Mouse (Mus musculus) heart, embryonic 11.5 days (tissue): ENCODE data around the gene Fam186a. TPM values are rescaled to one million over a fixed set of nuclear protein-coding genes. Genes with fewer than 3 reads are reported as not detected.
"Not testable (repeated sequence)": the region's sequence is repeated elsewhere in the genome, so short reads cannot be mapped to it uniquely, and the experiment has no call there.

ENCODE experiments used
- ATAC-seq: fragments of 200-750 bp; cut with Nextera tagmentation; replicated peaks from 2 replicates; pipeline ENCODE4 v1.8.0; 2017; ENCODE audit warnings: moderate library complexity; ENCODE audit not compliant: insufficient number of reproducible peaks, low FRiP score, low TSS enrichment
- H3K27ac ChIP-seq: fragments of 300-500 bp; sonication (generic); 2 replicates; pipeline ENCODE4 v1.5.1; 2014; ENCODE audit warnings: mild to moderate bottlenecking, low read depth, low read length
- H3K27me3 ChIP-seq: fragments of 300-500 bp; sonication (generic); 2 replicates; pipeline ENCODE4 v1.6.1; 2014; ENCODE audit warnings: mild to moderate bottlenecking, low read length, mixed read lengths; ENCODE audit not compliant: control insufficient read depth, insufficient read depth
- H3K36me3 ChIP-seq: fragments of 300-500 bp; sonication (generic); 2 replicates; pipeline ENCODE4 v1.6.1; 2014; ENCODE audit warnings: mild to moderate bottlenecking, low read length, moderate library complexity, mixed read lengths; ENCODE audit not compliant: control insufficient read depth, insufficient read depth
- H3K4me1 ChIP-seq: fragments of 300-500 bp; sonication (generic); 2 replicates; pipeline ENCODE4 v1.6.1; 2014; ENCODE audit warnings: low read length; ENCODE audit not compliant: control insufficient read depth, insufficient read depth
- H3K4me2 ChIP-seq: fragments of 300-500 bp; sonication (generic); 2 replicates; pipeline ENCODE4 v1.6.1; 2014; ENCODE audit warnings: mild to moderate bottlenecking, moderate library complexity
- H3K4me3 ChIP-seq: fragments of 300-500 bp; sonication (generic); 2 replicates; pipeline ENCODE4 v1.5.1; 2014; ENCODE audit warnings: low read depth, low read length
- H3K9ac ChIP-seq: fragments of 300-500 bp; sonication (generic); 2 replicates; pipeline ENCODE4 v1.6.1; 2014; ENCODE audit warnings: mild to moderate bottlenecking, low read depth, low read length, moderate library complexity
- H3K9me3 ChIP-seq: fragments of 300-500 bp; sonication (generic); replicated peaks from 2 replicates; pipeline ENCODE4 v1.6.1; 2016; ENCODE audit warnings: low read length; ENCODE audit not compliant: control insufficient read depth
- WGBS: fragments of 180-500 bp; shearing (Covaris S2); extraction: QIAGEN DNeasy Blood & Tissue Kit; methylation state at CpG from one replicate; pipeline ENCODE4 v1.1.7; 2014; ENCODE audit not compliant: insufficient replicate concordance; 5-methylcytosine and 5-hydroxymethylcytosine counted together
- polyA plus RNA-seq: library from polyadenylated mRNA; unstranded; fragments of >200 nt; fragmentation: Nextera tagmentation; extraction: Ambion mirVana; gene quantifications from 2 replicates; pipeline ENCODE4 v1.2.1, GENCODE M21; 2014

Fam186a gene
- polyA plus RNA-seq, 1 experiment from 2014 or later: 0.01 TPM

DNA sequence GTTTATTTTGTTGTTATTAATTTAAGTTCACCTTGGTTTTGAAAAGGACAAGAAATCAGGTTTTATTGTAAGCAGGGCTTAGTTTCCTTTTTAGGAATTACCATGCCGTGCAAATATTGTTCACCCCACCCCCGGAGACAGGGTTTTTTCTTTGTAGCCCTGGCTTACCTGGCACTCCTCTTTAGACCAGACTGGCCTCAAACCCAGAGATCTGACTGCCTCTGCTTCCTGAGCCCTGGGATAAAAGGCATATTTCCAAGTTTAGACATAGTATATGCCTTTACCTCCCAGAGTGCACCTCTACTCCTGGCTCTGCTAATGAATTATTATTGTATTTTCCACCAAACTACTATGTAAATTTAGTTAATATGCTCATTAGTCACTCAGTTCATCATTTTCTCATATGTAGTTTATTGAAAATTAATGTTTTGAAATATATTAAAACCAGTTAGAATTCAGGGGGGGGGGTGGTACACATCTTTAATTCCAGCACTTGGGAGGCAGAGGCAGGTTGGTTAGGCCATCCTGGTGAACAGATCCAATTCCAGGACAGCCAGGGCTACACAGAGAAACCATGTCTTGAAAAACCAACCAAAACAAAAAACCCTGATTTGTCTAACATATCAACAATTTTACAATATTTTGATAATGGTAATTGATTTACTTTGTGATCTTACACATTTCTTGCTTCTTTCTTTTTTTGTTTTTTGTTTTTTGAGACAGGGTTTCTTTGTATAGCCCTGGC, 7.8 kb upstream of the Fam186a start:
- no peak overlapping the region for H3K27ac ChIP-seq
- no peaks in the 10 kb centered on the region for H3K36me3 ChIP-seq
- no peak for ATAC-seq
- H3K4me3 ChIP-seq: no peak overlapping the region
- no peak overlapping the region for H3K9ac ChIP-seq
- peak overlapping the region; percentile 83; the same call in 1 of the 2 replicates for H3K4me2 ChIP-seq
- no peaks in the 10 kb centered on the region for H3K9me3 ChIP-seq
- H3K27me3 ChIP-seq: no peaks in the 10 kb centered on the region
- H3K4me1 ChIP-seq: peaks cover 6% of the 10 kb centered on the region; the same call in 1 of the 2 replicates
- WGBS: 82% methylated on average over 2 of the region's 2 CpGs

DNA sequence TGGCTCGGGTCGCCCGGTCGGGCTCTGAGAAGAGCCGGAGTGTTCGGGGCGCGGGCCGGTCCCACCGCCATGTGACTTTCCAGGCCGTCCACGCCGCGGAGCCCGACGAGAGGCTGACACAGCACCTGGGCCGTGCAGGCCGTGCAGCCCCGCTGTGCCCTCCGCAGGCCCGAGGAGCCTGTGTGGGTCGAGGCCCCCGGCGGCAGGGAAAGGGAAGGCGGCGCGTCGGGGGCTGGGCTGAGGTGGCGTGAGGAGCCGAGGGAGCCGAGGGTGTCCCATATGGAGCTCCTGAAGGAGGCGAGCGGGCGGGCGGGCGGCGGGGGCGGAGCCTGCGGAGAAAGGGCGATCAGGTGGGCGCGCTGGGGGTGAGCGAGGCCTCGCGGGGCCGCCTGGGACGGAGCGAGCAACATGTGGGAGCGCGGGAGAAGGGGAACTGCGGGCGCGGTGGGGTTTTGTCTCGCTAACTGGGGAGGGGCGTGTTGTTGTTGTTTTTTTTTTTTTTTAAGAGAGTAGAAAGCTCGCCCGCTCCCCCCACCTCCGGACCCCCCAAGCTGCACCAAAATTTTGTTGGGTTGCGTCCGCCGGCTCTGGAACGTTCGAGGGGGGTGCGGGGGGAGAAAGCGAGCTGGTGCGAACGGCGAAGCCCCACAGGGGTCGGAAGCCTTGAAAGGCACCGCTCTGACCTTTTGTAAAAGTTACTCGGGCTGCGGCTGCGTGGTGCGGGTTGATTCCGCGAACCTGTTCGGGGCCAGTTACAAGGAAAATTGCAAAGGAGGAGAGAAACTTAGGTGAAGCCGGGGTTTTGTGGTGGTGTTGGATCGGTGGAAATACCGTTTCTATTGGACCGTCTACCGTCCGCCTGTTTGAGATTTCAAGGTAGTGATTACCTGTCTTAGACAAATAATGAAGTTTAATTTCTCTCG, 6.4 kb upstream of the Fam186a start:
- peak overlapping the region; percentile 95 for H3K4me3 ChIP-seq
- H3K27me3 ChIP-seq: no peaks in the 10 kb centered on the region
- H3K36me3 ChIP-seq: no peaks in the 10 kb centered on the region
- ATAC-seq: peak; percentile 82
- peak overlapping the region; percentile 83 for H3K4me2 ChIP-seq
- H3K9ac ChIP-seq: peak overlapping the region; percentile 95
- H3K27ac ChIP-seq: peak overlapping the region; percentile 99
- H3K4me1 ChIP-seq: peaks cover 3% of the 10 kb centered on the region; the same call in 1 of the 2 replicates
- WGBS: under 1% methylated on average over 84 of the region's 84 CpGs
- no peaks in the 10 kb centered on the region for H3K9me3 ChIP-seq

GRCm38 (mm10) chr15:99972361-99972988, 5.6 kb upstream of the Fam186a start:
- Histone ChIP-seq H3K36me3 (no peaks in the 10 kb centered on the region), H3K4me2 (peak overlapping the region; percentile 83), H3K27ac (peak overlapping the region; percentile 99), H3K27me3 (no peaks in the 10 kb centered on the region), H3K9me3 (no peaks in the 10 kb centered on the region), H3K4me1 (peaks cover 3% of the 10 kb centered on the region; the same call in 1 of the 2 replicates), H3K9ac (peak overlapping the region; percentile 95), H3K4me3 (peak overlapping the region; percentile 95)
- WGBS: under 1% methylated on average over 50 of the region's 50 CpGs
- ATAC-seq: peak; percentile 97

GRCm38 (mm10) chr15:99970606-99971005, 3.7 kb upstream of the Fam186a start:
- no peak overlapping the region for H3K27ac ChIP-seq
- H3K36me3 ChIP-seq: no peaks in the 10 kb centered on the region
- peaks cover 3% of the 10 kb centered on the region; the same call in 1 of the 2 replicates for H3K4me1 ChIP-seq
- H3K4me2 ChIP-seq: no peak overlapping the region
- 87% methylated on average over 1 of the region's 1 CpGs for WGBS
- H3K9me3 ChIP-seq: no peaks in the 10 kb centered on the region
- H3K4me3 ChIP-seq: no peak overlapping the region
- no peaks in the 10 kb centered on the region for H3K27me3 ChIP-seq
- no peak for ATAC-seq
- no peak overlapping the region for H3K9ac ChIP-seq

DNA sequence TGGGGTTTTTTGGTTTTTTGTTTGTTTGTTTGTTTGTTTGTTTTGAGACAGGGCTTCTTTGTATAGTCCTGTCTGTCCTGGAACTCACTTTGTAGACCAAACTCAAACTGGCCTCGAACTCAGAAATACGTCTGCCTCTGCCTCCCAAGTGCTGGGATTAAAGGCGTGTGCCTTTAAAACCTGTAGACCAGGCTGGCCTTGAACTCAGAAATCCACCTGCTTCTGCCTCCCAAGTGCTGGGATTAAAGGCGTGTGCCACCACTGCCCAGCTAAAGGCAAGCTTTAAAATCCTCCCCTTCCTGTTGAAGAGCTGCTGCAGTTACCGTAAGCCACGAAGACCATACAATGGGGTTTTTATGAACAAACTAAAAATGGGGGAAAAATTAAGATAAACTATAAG, 2.9 kb upstream of the Fam186a start, which contains the start of gene Larp4:
TSS of gene Larp4 (plus strand) at position 301 of the 400 bp plus-strand sequence.
- H3K4me2 ChIP-seq, H3K4me3 ChIP-seq, H3K36me3 ChIP-seq, H3K4me1 ChIP-seq, H3K27ac ChIP-seq, ATAC-seq, H3K27me3 ChIP-seq, H3K9me3 ChIP-seq, H3K9ac ChIP-seq: not testable (repeated sequence)
- 84% methylated on average over 6 of the region's 6 CpGs for WGBS

- Histone ChIP-seq H3K4me1 (no peaks in the 10 kb centered on the region), H3K9ac (no peak overlapping the region), H3K9me3 (no peaks in the 10 kb centered on the region), H3K4me3 (no peak overlapping the region), H3K27me3 (no peaks in the 10 kb centered on the region), H3K4me2 (no peak overlapping the region), H3K27ac (no peak overlapping the region), H3K36me3 (no peaks in the 10 kb centered on the region)
- WGBS: 85% methylated on average over 8 of the region's 8 CpGs
- ATAC-seq: no peak
Observed at GRCm38 (mm10) chr15:99965103-99965775, 1.6 kb downstream of the Fam186a start.

DNA sequence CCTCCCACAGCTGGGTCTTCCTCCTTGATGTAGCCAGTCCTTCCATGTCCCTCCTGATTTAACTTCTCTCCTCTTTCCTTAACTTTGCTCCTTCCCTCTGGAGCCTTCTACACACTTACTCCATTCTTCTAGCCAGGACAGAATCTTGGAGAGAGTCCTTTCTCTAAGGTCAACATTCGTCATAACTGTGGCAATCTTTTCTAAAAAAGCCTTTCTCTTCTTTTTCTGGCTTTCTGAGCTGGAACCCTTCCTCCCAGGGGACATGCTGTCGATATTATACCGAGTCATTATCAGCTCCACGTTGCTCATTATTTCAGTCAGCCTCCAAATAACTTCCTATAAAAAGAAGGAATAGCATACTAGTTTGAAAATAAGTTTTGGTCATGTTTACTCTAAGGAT, 11.5 kb downstream of the Fam186a start:
- H3K4me1 ChIP-seq: no peaks in the 10 kb centered on the region
- no peak overlapping the region for H3K4me2 ChIP-seq
- WGBS: 70% methylated on average over 4 of the region's 4 CpGs
- H3K27me3 ChIP-seq: no peaks in the 10 kb centered on the region
- H3K9ac ChIP-seq: no peak overlapping the region
- no peaks in the 10 kb centered on the region for H3K9me3 ChIP-seq
- H3K4me3 ChIP-seq: no peak overlapping the region
- ATAC-seq: no peak
- H3K27ac ChIP-seq: no peak overlapping the region
- no peaks in the 10 kb centered on the region for H3K36me3 ChIP-seq
